Mouse (Mus musculus) limb, embryonic 15.5 days (tissue): ENCODE results near the gene Smc5. TPM values are rescaled to one million over a fixed set of nuclear protein-coding genes. Genes with fewer than 3 reads are reported as not detected.

Experiments used
- ATAC-seq: fragments of 200-750 bp; cut with Nextera tagmentation; 2 replicates; pipeline ENCODE4 v1.8.0; 2017; ENCODE audit warnings: low read depth, moderate TSS enrichment; ENCODE audit not compliant: insufficient number of reproducible peaks, low FRiP score, low TSS enrichment
- H3K27ac ChIP-seq: fragments of 300-500 bp; sonication (generic); 2 replicates; pipeline ENCODE4 v1.5.1; 2015; ENCODE audit warnings: moderate library complexity, mild to moderate bottlenecking, inconsistent platforms
- H3K27me3 ChIP-seq: fragments of 300-500 bp; sonication (generic); 2 replicates; pipeline ENCODE4 v1.6.1; 2015; ENCODE audit warnings: inconsistent platforms
- H3K36me3 ChIP-seq: fragments of 300-500 bp; sonication (generic); 2 replicates; pipeline ENCODE4 v1.6.1; 2015; ENCODE audit warnings: inconsistent platforms
- H3K4me1 ChIP-seq: fragments of 300-500 bp; sonication (generic); 2 replicates; pipeline ENCODE4 v1.6.1; 2015; ENCODE audit warnings: inconsistent platforms
- H3K4me2 ChIP-seq: fragments of 300-500 bp; sonication (generic); 2 replicates; pipeline ENCODE4 v1.6.1; 2015; ENCODE audit warnings: mild to moderate bottlenecking, inconsistent platforms
- H3K4me3 ChIP-seq: fragments of 300-500 bp; sonication (generic); 2 replicates; pipeline ENCODE4 v1.5.1; 2015; ENCODE audit warnings: mild to moderate bottlenecking, inconsistent platforms
- H3K9ac ChIP-seq: fragments of 300-500 bp; sonication (generic); 2 replicates; pipeline ENCODE4 v1.6.1; 2015; ENCODE audit warnings: inconsistent platforms
- H3K9me3 ChIP-seq: fragments of 300-500 bp; sonication (generic); 2 replicates; pipeline ENCODE4 v1.6.1; 2016; ENCODE audit warnings: inconsistent platforms
- WGBS: fragments of 180-500 bp; shearing (Covaris S2); methylation state at CpG from one replicate; pipeline ENCODE4 v1.1.7; 2015; 5-methylcytosine and 5-hydroxymethylcytosine counted together
- polyA plus RNA-seq: library from polyadenylated mRNA; unstranded; fragments of >200 nt; fragmentation: Nextera tagmentation; extraction: Ambion mirVana; gene quantifications from 2 replicates; pipeline ENCODE4 v1.2.1, GENCODE M21; 2015

Smc5 gene
- polyA plus RNA-seq, 1 experiment from 2014 or later = 29.6 TPM

- Histone ChIP-seq H3K4me3 (peak overlapping the region; percentile 84), H3K4me1 (peaks cover 7% of the 10 kb centered on the region; the same call in 1 of the 2 replicates), H3K27ac (peak overlapping the region; percentile 80; the same call in 1 of the 2 replicates), H3K4me2 (peak overlapping the region; percentile 54), H3K36me3 (no peaks in the 10 kb centered on the region), H3K9me3 (no peaks in the 10 kb centered on the region), H3K9ac (no peak overlapping the region), H3K27me3 (no peaks in the 10 kb centered on the region)
- ATAC-seq = no peak
- 51% methylated on average over 4 of the region's 4 CpGs for WGBS
Measured at GRCm38 (mm10) chr19:23274054-23274724, 492 bp upstream of the Smc5 start.

GRCm38 (mm10) chr19:23256771-23257170, 16.9 kb downstream of the Smc5 start:
- Histone ChIP-seq H3K9ac (no peak overlapping the region), H3K4me1 (no peaks in the 10 kb centered on the region), H3K9me3 (no peaks in the 10 kb centered on the region), H3K36me3 (peaks cover 46% of the 10 kb centered on the region), H3K4me3 (no peak overlapping the region), H3K4me2 (no peak overlapping the region), H3K27ac (no peak overlapping the region), H3K27me3 (no peaks in the 10 kb centered on the region)
- no peak for ATAC-seq
- WGBS = 68% methylated on average over 9 of the region's 9 CpGs

GRCm38 (mm10) chr19:23246473-23246872, 27.2 kb downstream of the Smc5 start:
- Histone ChIP-seq H3K36me3 (peaks cover 31% of the 10 kb centered on the region), H3K9ac (no peak overlapping the region), H3K27ac (no peak overlapping the region), H3K27me3 (no peaks in the 10 kb centered on the region), H3K9me3 (no peaks in the 10 kb centered on the region), H3K4me3 (no peak overlapping the region), H3K4me2 (no peak overlapping the region), H3K4me1 (no peaks in the 10 kb centered on the region)
- no peak for ATAC-seq
- 85% methylated on average over 2 of the region's 2 CpGs for WGBS

- no peak for ATAC-seq
- H3K4me2 ChIP-seq = no peak overlapping the region
- no peaks in the 10 kb centered on the region for H3K27me3 ChIP-seq
- 61% methylated on average over 4 of the region's 4 CpGs for WGBS
- H3K9me3 ChIP-seq = no peaks in the 10 kb centered on the region
- no peak overlapping the region for H3K27ac ChIP-seq
- H3K4me1 ChIP-seq = no peaks in the 10 kb centered on the region
- no peak overlapping the region for H3K9ac ChIP-seq
- H3K4me3 ChIP-seq = no peak overlapping the region
- H3K36me3 ChIP-seq = peaks cover 32% of the 10 kb centered on the region
Measured at GRCm38 (mm10) chr19:23225065-23225464, 48.6 kb downstream of the Smc5 start.

- Histone ChIP-seq H3K4me3 (no peak overlapping the region), H3K27ac (no peak overlapping the region), H3K27me3 (no peaks in the 10 kb centered on the region), H3K36me3 (peaks cover 47% of the 10 kb centered on the region), H3K4me2 (no peak overlapping the region), H3K4me1 (no peaks in the 10 kb centered on the region), H3K9me3 (no peaks in the 10 kb centered on the region), H3K9ac (no peak overlapping the region)
- no peak for ATAC-seq
- 91% methylated on average over 8 of the region's 8 CpGs for WGBS
Measured at GRCm38 (mm10) chr19:23214326-23214725, 59.4 kb downstream of the Smc5 start.

- Histone ChIP-seq H3K9ac (no peak overlapping the region), H3K36me3 (peaks cover 45% of the 10 kb centered on the region), H3K4me2 (no peak overlapping the region), H3K27me3 (no peaks in the 10 kb centered on the region), H3K4me1 (no peaks in the 10 kb centered on the region), H3K4me3 (no peak overlapping the region), H3K27ac (no peak overlapping the region), H3K9me3 (no peaks in the 10 kb centered on the region)
- WGBS = 80% methylated on average over 6 of the region's 6 CpGs
- no peak for ATAC-seq
Measured at GRCm38 (mm10) chr19:23211325-23211724, 62.4 kb downstream of the Smc5 start.

GRCm38 (mm10) chr19:23203505-23204053, 70.1 kb downstream of the Smc5 start:
- Histone ChIP-seq H3K36me3 (peaks cover 47% of the 10 kb centered on the region), H3K27ac (no peak overlapping the region), H3K4me3 (no peak overlapping the region), H3K4me1 (no peaks in the 10 kb centered on the region), H3K9ac (no peak overlapping the region), H3K27me3 (no peaks in the 10 kb centered on the region), H3K4me2 (no peak overlapping the region), H3K9me3 (no peaks in the 10 kb centered on the region; the same call in 1 of the 2 replicates)
- WGBS = 91% methylated on average over 3 of the region's 3 CpGs
- no peak for ATAC-seq

- Histone ChIP-seq H3K4me3 (no peak overlapping the region), H3K27me3 (no peaks in the 10 kb centered on the region), H3K9me3 (no peaks in the 10 kb centered on the region; the same call in 1 of the 2 replicates), H3K9ac (no peak overlapping the region), H3K4me1 (no peaks in the 10 kb centered on the region), H3K36me3 (peaks cover 42% of the 10 kb centered on the region), H3K4me2 (no peak overlapping the region), H3K27ac (no peak overlapping the region)
- 91% methylated on average over 5 of the region's 5 CpGs for WGBS
- ATAC-seq = no peak
Measured at GRCm38 (mm10) chr19:23202106-23202505, 71.6 kb downstream of the Smc5 start.

- Histone ChIP-seq H3K4me1 (no peaks in the 10 kb centered on the region), H3K4me3 (no peak overlapping the region), H3K4me2 (no peak overlapping the region), H3K9me3 (no peaks in the 10 kb centered on the region), H3K36me3 (0 out of 2 replicates have a peak, but pooled peaks cover 3% of the 10 kb centered on the region), H3K27me3 (no peaks in the 10 kb centered on the region), H3K9ac (no peak overlapping the region), H3K27ac (no peak overlapping the region)
- no peak for ATAC-seq
- 67% methylated on average over 3 of the region's 3 CpGs for WGBS
Measured at GRCm38 (mm10) chr19:23193076-23193475, 80.6 kb downstream of the Smc5 start.

GRCm38 (mm10) chr19:23191486-23191885, 82.2 kb downstream of the Smc5 start:
- H3K4me1 ChIP-seq = no peaks in the 10 kb centered on the region
- no peak overlapping the region for H3K4me3 ChIP-seq
- ATAC-seq = no peak
- no peaks in the 10 kb centered on the region for H3K36me3 ChIP-seq
- WGBS = 92% methylated on average over 6 of the region's 6 CpGs
- H3K9ac ChIP-seq = no peak overlapping the region
- no peaks in the 10 kb centered on the region for H3K27me3 ChIP-seq
- no peak overlapping the region for H3K4me2 ChIP-seq
- no peak overlapping the region for H3K27ac ChIP-seq
- no peaks in the 10 kb centered on the region for H3K9me3 ChIP-seq

- no peak for ATAC-seq
- H3K27me3 ChIP-seq = no peaks in the 10 kb centered on the region
- H3K4me2 ChIP-seq = no peak overlapping the region
- H3K27ac ChIP-seq = no peak overlapping the region
- H3K4me1 ChIP-seq = no peaks in the 10 kb centered on the region
- no peaks in the 10 kb centered on the region for H3K9me3 ChIP-seq
- no peaks in the 10 kb centered on the region for H3K36me3 ChIP-seq
- H3K9ac ChIP-seq = no peak overlapping the region
- 84% methylated on average over 1 of the region's 1 CpGs for WGBS
- no peak overlapping the region for H3K4me3 ChIP-seq
Measured at GRCm38 (mm10) chr19:23189744-23190143, 84.0 kb downstream of the Smc5 start.

GRCm38 (mm10) chr19:23188986-23189385, 84.7 kb downstream of the Smc5 start:
- H3K27ac ChIP-seq = no peak overlapping the region

More at GRCm38 (mm10) chr19:23188986-23189385, 84.7 kb downstream of the Smc5 start:
- Histone ChIP-seq H3K36me3 (no peaks in the 10 kb centered on the region), H3K4me1 (no peaks in the 10 kb centered on the region), H3K9ac (no peak overlapping the region), H3K9me3 (no peaks in the 10 kb centered on the region), H3K4me3 (no peak overlapping the region), H3K4me2 (no peak overlapping the region), H3K27me3 (no peaks in the 10 kb centered on the region)
- no peak for ATAC-seq
- 92% methylated on average over 7 of the region's 7 CpGs for WGBS
